Mouse (Mus musculus) stomach, embryonic 15.5 days (tissue): ENCODE measurements at regions not wholly inside any gene's neighbourhood (a gene's known extent, or its start where the extent isn't known, plus 50 kb on each side); places are given as distances from the start of the nearest gene placed in this dataset.
"Not testable (repeated sequence)": the region's sequence is repeated elsewhere in the genome, so short reads cannot be mapped to it uniquely, and the experiment has no call there.

Experiments
- ATAC-seq: fragments of 200-750 bp; cut with Nextera tagmentation; 2 replicates; pipeline ENCODE4 v1.8.0; 2017; ENCODE audit warnings: low read depth, moderate number of reproducible peaks, moderate TSS enrichment; ENCODE audit not compliant: insufficient read depth, low FRiP score
- H3K27ac ChIP-seq: fragments of 300-500 bp; sonication (generic); 2 replicates; pipeline ENCODE4 v1.5.1; 2015; ENCODE audit warnings: mild to moderate bottlenecking, inconsistent platforms
- H3K27me3 ChIP-seq: fragments of 300-500 bp; sonication (generic); replicated peaks from 2 replicates; pipeline ENCODE4 v1.6.1; 2015; ENCODE audit warnings: inconsistent platforms
- H3K36me3 ChIP-seq: fragments of 300-500 bp; sonication (generic); 2 replicates; pipeline ENCODE4 v1.6.1; 2015; ENCODE audit warnings: inconsistent platforms
- H3K4me1 ChIP-seq: fragments of 300-500 bp; sonication (generic); 2 replicates; pipeline ENCODE4 v1.6.1; 2015; ENCODE audit warnings: inconsistent platforms
- H3K4me2 ChIP-seq: fragments of 300-500 bp; sonication (generic); 2 replicates; pipeline ENCODE4 v1.6.1; 2015; ENCODE audit warnings: mild to moderate bottlenecking, inconsistent platforms
- H3K4me3 ChIP-seq: fragments of 300-500 bp; sonication (generic); replicated peaks from 2 replicates; pipeline ENCODE4 v1.5.1; 2015; ENCODE audit warnings: inconsistent platforms
- H3K9ac ChIP-seq: fragments of 300-500 bp; sonication (generic); 2 replicates; pipeline ENCODE4 v1.6.1; 2015; ENCODE audit warnings: inconsistent platforms
- H3K9me3 ChIP-seq: fragments of 300-500 bp; sonication (generic); 2 replicates; pipeline ENCODE4 v1.6.1; 2016; ENCODE audit warnings: inconsistent platforms
- WGBS: fragments of 180-500 bp; shearing (Covaris S2); methylation state at CpG from one replicate; pipeline ENCODE4 v1.1.7; 2015; 5-methylcytosine and 5-hydroxymethylcytosine counted together

DNA sequence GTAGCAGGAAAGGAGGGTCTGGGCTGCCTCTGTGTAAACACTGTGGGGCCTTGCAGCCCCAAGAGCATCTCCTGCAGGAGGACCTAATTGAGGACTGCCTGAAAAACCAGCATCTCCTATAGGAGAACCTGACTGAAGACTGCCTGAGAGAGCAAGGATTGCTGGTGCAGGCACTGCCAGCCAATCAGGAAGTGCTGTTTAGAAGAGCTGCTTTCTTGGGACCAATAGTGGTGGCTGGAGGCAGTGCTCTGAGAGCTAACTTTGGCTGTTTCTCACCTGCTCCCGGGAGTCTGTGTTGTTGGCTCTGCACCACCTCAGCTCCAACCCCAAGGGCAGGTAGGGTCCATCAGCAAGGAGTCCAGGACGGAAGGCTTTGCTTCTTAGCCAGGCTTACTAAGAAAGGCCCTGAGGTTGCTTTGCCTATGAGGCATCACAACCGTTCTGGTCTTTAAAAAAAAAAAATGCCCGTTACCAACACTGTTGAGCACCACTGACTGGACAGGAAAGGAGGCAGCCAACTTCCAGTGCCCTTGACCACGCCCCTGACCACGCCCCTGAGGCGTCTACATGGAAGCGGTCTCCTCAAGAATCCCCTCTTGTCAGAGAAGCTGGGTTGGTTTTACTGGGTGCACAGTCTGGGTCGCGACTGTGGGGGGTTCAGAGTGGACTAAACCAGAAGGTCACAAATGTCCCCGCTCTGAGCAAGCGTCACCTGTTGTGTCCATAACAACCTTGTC, 105.0 kb upstream of the Ipo5 start:
- H3K9me3 ChIP-seq, H3K36me3 ChIP-seq, H3K27me3 ChIP-seq, ATAC-seq, H3K4me2 ChIP-seq, H3K9ac ChIP-seq, H3K4me1 ChIP-seq, H3K27ac ChIP-seq, H3K4me3 ChIP-seq: not testable (repeated sequence)
- WGBS = 40% methylated on average over 12 of the region's 12 CpGs

DNA sequence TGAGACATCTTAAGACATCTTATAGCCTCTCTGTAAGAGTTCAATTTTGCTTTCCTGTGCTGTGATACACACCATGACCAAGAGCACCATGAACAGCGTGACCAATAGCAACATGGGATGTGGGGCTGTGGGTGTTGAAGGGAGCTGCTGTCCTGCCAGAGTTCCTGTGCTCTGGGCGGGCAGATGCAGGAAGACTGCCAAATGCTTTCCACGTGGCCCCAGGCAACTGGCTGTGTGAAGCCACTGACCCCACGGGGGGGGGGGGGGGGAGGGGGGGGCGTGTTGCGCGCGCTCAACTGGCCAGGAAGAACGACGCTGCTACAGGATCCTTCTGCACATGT, 104.5 kb upstream of the Ipo5 start:
- no peaks in the 10 kb centered on the region for H3K36me3 ChIP-seq
- no peaks in the 10 kb centered on the region for H3K9me3 ChIP-seq
- H3K27me3 ChIP-seq = no peaks in the 10 kb centered on the region
- H3K4me3 ChIP-seq = no peak overlapping the region
- H3K4me2 ChIP-seq = no peak overlapping the region
- 0 out of 2 replicates have a peak, but pooled peaks cover 5% of the 10 kb centered on the region for H3K4me1 ChIP-seq
- no peak overlapping the region for H3K9ac ChIP-seq
- ATAC-seq = no peak; the same call in 1 of the 2 replicates
- no peak overlapping the region for H3K27ac ChIP-seq
- 37% methylated on average over 5 of the region's 10 CpGs for WGBS

DNA sequence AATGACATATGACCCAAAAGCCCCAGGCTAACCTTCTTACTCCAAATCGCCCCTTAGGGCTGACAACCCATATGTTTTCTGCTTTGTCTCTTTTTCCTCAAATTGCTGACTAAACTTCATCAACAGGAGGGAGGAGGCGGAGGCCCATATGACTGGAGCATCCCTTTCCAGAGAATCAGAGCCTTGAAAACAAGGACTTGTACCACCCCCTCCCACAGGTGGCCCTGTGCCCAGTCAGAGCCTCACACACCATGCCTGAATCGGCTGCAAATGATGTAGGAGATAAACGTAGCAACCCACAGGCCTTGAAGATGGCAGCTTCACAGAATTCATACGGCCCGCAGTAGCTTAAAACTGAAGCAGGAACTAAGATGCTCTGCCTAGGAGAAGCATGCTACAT, 101.7 kb upstream of the Ipo5 start:
- 83% methylated on average over 6 of the region's 6 CpGs for WGBS
- H3K9me3 ChIP-seq = no peaks in the 10 kb centered on the region
- no peak overlapping the region for H3K4me2 ChIP-seq
- H3K36me3 ChIP-seq = no peaks in the 10 kb centered on the region
- no peaks in the 10 kb centered on the region for H3K4me1 ChIP-seq
- ATAC-seq = no peak
- no peaks in the 10 kb centered on the region for H3K27me3 ChIP-seq
- no peak overlapping the region for H3K4me3 ChIP-seq
- H3K27ac ChIP-seq = no peak overlapping the region
- H3K9ac ChIP-seq = no peak overlapping the region

DNA sequence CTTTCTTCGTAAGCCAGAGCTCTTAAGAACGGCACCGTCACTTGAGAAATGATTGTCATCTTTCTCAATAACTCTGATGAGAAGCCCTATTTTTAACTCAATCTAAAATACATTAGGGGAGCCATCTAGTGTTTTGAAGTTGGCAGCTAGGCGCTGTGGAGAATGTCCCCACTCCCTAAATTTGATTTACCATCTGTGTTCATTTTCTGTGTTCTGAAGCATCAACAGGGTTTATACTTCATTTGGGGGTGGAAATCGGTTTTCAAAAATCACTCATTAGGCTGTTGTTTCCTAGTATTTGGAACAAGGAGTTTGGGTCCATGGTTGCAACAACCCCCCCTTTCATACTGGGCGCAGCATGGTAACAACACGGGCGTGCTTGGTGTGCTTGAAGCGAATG, 97.1 kb upstream of the Ipo5 start:
- Histone ChIP-seq H3K4me2 (no peak overlapping the region), H3K36me3 (no peaks in the 10 kb centered on the region), H3K4me1 (no peaks in the 10 kb centered on the region), H3K9me3 (no peaks in the 10 kb centered on the region), H3K27ac (no peak overlapping the region), H3K4me3 (no peak overlapping the region), H3K9ac (no peak overlapping the region), H3K27me3 (no peaks in the 10 kb centered on the region)
- ATAC-seq = no peak
- WGBS = 85% methylated on average over 9 of the region's 9 CpGs

DNA sequence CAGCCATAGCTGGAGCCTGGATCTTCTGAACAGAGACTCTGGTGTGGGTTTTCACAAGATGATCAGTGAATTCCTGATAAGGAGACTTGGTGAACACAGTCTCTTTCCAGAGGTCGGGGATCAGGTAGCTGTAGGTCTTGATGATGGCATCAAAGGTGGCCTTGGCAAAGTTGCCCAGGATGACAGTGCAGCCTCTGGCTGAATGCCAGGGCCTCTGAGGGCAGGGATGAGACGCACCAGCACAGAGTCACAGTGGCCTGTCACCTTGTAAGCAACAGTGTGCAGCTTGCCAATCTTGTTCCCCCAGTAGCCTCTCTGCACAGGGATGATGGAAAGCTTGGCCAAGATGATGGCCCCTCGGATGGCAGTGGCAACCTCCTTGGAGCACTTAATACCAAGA, 95.9 kb upstream of the Ipo5 start:
- H3K9ac ChIP-seq, H3K27me3 ChIP-seq, H3K36me3 ChIP-seq, H3K27ac ChIP-seq, H3K4me3 ChIP-seq, H3K4me1 ChIP-seq, H3K9me3 ChIP-seq, H3K4me2 ChIP-seq, ATAC-seq: not testable (repeated sequence)
- 77% methylated on average over 3 of the region's 3 CpGs for WGBS

DNA sequence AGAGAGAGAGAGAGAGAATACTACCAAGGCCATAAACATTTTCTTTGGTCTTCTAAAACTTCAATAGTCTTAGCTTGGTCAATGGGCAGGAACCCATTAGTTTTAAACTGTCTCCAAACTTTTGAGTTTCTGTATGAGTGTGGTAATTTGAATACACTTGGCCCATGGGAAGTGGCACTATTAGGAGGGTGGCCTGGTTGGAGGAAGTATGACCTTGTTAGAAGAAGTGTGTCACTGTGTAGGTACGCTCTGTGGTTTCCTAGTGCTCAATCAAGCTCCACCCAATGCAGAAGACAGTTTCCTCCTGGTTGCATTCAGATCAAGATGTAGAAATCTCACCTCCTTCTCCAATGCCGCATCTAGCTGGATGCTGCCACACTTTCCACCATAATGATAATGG, 94.5 kb upstream of the Ipo5 start:
- H3K4me3 ChIP-seq = no peak overlapping the region
- H3K9me3 ChIP-seq = no peaks in the 10 kb centered on the region
- H3K27me3 ChIP-seq = no peaks in the 10 kb centered on the region
- no peak overlapping the region for H3K27ac ChIP-seq
- no peak overlapping the region for H3K4me2 ChIP-seq
- ATAC-seq = no peak
- H3K36me3 ChIP-seq = no peaks in the 10 kb centered on the region
- no peaks in the 10 kb centered on the region for H3K4me1 ChIP-seq
- H3K9ac ChIP-seq = no peak overlapping the region
- WGBS = 86% methylated on average over 2 of the region's 2 CpGs

DNA sequence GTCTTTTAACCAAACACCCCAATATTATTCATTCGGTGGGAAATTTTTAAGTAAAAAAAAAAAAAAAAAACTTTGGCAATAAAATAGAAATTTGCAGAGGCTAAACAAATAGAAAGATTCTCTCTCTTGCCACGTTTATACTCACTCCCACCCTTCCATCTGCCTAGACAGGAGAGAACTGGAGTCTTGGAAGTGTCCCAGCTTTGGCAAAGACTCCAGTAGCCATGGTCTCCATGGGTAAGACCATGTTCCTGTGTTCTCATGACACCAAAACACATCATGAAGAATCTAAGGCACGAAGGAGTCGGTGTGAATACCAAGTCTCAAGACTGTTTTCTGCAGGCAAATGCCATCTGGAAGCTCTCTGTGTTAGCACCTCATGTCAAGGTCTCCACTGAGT, 84.8 kb upstream of the Ipo5 start:
- no peaks in the 10 kb centered on the region for H3K4me1 ChIP-seq
- H3K9ac ChIP-seq = no peak overlapping the region
- H3K4me2 ChIP-seq = no peak overlapping the region
- ATAC-seq = no peak
- no peaks in the 10 kb centered on the region for H3K27me3 ChIP-seq
- H3K9me3 ChIP-seq = no peaks in the 10 kb centered on the region
- no peak overlapping the region for H3K27ac ChIP-seq
- no peaks in the 10 kb centered on the region for H3K36me3 ChIP-seq
- 75% methylated on average over 4 of the region's 4 CpGs for WGBS
- H3K4me3 ChIP-seq = no peak overlapping the region

DNA sequence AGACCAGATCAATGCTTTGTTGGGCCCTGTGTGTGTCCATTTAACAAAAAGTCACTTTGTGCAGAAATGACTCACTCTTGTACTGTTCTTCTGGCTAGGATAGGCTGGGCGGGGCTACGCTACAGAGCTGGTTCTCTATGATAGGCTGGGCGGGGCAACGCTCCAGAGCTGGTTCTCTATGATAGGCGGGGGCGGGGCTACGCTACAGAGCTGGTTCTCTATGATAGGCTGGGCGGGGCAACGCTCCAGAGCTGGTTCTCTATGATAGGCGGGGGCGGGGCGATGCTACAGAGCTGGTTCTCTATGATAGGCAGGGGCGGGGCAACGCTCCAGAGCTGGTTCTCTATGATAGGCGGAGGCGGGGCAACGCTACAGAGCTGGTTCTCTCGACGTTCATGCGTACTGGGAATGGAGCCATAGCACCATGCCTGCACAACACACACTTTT, 80.6 kb upstream of the Ipo5 start:
- H3K9ac ChIP-seq, H3K27me3 ChIP-seq, H3K4me2 ChIP-seq, H3K36me3 ChIP-seq, H3K4me3 ChIP-seq, H3K4me1 ChIP-seq, H3K9me3 ChIP-seq, ATAC-seq: not testable (repeated sequence)
- H3K27ac ChIP-seq = peak overlapping the region; percentile 26; the same call in 1 of the 2 replicates
- WGBS = 22% methylated on average over 20 of the region's 20 CpGs

DNA sequence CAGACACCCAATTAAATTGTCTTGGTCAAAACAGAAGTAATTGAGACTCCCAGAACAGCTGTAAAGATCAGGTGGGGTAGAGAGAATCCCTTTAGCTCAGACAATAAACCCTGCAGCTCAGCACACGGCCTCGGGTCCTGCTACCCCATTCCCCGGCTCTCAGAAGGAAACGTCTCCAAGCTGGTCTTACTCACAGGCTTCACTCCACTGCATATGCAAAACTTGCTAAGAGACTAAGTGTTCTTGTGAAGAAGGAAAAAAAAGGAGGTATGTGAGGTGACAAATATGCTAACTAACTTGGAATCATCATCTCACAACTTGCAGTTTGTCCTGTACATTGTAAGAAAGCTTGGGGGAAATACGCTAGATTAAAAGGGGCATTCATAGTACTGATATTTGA, 79.6 kb upstream of the Ipo5 start:
- 56% methylated on average over 5 of the region's 5 CpGs for WGBS
- Histone ChIP-seq H3K4me3 (no peak overlapping the region), H3K27ac (peak overlapping the region; percentile 92; the same call in 1 of the 2 replicates), H3K9me3 (no peaks in the 10 kb centered on the region), H3K4me1 (0 out of 2 replicates have a peak, but pooled peaks cover 6% of the 10 kb centered on the region), H3K4me2 (peak overlapping the region; percentile 53; the same call in 1 of the 2 replicates), H3K9ac (no peak overlapping the region), H3K36me3 (no peaks in the 10 kb centered on the region), H3K27me3 (no peaks in the 10 kb centered on the region)
- no peak for ATAC-seq

DNA sequence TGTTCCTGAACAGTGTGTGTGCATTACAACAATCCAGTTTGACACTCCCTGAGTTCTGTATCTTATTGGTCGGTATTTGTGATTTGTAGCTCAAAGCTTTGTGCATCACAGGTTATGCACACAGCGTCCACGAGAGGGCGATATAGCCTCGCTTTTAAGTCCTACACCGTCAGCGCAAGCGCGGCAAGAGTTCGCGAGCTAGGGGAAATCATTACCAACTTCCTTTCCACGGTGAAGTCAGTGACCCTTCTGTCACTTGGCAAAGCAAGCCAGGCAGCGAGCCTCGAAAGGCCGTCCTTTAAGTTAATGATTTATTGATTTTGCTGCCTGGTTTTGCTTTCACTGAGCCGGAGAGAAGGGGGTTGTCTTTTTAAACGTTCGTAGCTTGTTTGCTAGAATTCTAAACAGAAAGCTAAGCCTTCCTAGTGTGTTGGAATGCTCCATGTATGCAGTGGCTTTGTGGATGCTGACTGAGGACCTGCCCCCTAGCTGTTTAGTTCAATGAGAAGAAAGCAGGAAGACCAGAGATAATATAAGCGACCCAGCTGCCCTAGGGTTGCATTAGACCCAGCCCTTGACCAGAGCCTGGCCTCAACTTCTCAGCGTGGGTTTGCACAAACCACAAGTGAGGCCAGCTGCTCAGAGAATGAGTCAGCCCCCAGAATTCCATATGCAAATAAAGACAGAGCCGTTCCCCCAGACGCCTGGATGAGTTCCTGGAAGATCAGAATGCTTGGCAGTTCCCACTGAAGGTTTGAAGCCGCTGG, 79.0 kb upstream of the Ipo5 start:
- no peaks in the 10 kb centered on the region for H3K36me3 ChIP-seq
- H3K9me3 ChIP-seq = no peaks in the 10 kb centered on the region
- no peak overlapping the region for H3K9ac ChIP-seq
- H3K27ac ChIP-seq = peak overlapping the region; percentile 92
- H3K4me3 ChIP-seq = peak overlapping the region; percentile 35
- 0 out of 2 replicates have a peak, but pooled peaks cover 6% of the 10 kb centered on the region for H3K4me1 ChIP-seq
- no peaks in the 10 kb centered on the region for H3K27me3 ChIP-seq
- peak; percentile 85 for ATAC-seq
- WGBS = 1% methylated on average over 23 of the region's 23 CpGs
- H3K4me2 ChIP-seq = peak overlapping the region; percentile 53

DNA sequence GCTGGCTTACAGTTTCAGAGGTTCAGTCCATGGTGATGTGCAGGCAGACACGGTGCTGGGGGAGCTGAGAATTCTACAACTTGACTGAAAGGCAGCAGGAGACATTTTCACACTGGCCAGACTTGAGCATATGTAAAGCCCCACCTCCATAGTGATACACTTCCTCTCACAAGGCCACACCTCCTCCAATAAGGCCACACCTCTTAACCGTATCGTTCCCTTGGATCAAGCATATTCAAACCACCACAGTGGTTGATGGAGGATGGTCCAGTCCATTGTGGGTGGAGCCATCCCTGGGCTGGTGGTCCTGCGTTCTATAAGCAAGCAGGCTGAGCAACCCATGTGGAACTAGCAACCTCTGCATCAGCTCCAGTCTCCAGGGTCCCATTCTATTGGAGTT, 76.2 kb upstream of the Ipo5 start:
- Histone ChIP-seq H3K9me3 (no peaks in the 10 kb centered on the region), H3K4me2 (no peak overlapping the region), H3K9ac (no peak overlapping the region), H3K4me1 (0 out of 2 replicates have a peak, but pooled peaks cover 6% of the 10 kb centered on the region), H3K36me3 (no peaks in the 10 kb centered on the region), H3K27ac (no peak overlapping the region), H3K4me3 (no peak overlapping the region), H3K27me3 (no peaks in the 10 kb centered on the region)
- 82% methylated on average over 4 of the region's 4 CpGs for WGBS
- no peak for ATAC-seq

DNA sequence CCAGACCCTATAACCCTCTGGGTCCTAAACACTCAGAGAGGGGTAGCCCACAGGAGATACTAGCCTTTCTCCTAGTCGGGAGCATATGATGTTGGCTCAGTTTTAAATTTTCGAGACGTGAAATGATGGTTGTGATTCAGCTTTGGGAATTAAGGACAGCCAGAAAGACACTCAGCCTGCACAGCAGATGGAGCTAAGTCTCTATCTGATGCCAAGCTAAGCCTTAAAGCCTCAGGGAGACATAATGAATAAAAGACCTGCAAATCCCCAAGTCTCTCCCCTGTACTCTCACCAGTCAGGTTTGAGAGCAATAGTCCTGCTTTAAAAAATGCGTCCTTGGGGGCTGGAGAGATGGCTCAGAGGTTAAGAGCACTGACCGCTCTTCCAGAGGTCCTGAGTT, 75.3 kb upstream of the Ipo5 start:
- H3K9me3 ChIP-seq = no peaks in the 10 kb centered on the region
- H3K4me2 ChIP-seq = no peak overlapping the region
- H3K36me3 ChIP-seq = no peaks in the 10 kb centered on the region
- 59% methylated on average over 5 of the region's 5 CpGs for WGBS
- no peak for ATAC-seq
- no peak overlapping the region for H3K27ac ChIP-seq
- H3K4me1 ChIP-seq = 0 out of 2 replicates have a peak, but pooled peaks cover 6% of the 10 kb centered on the region
- H3K4me3 ChIP-seq = no peak overlapping the region
- no peak overlapping the region for H3K9ac ChIP-seq
- no peaks in the 10 kb centered on the region for H3K27me3 ChIP-seq
